Mouse (Mus musculus) urinary bladder, postnatal 10 days (tissue): ENCODE data around the gene Ndp.

Experiments
- DNase-seq: peaks from one replicate; pipeline ENCODE4 v3.0.0; 2022; ENCODE audit warnings: low spot score

The Ndp gene

GRCm38 (mm10) chrX:16911241-16911873 lies at the start of gene Ndp:
Gene Ndp (minus strand): TSS chrX:16911774.
- no peak for DNase-seq

- DNase-seq = no peak
Measured at GRCm38 (mm10) chrX:16954767-16955166, 43.2 kb upstream of the Ndp start.

GRCm38 (mm10) chrX:16918006-16918405 lies 6.4 kb upstream of the Ndp start:
- DNase-seq = no peak

GRCm38 (mm10) chrX:16913118-16913517 lies 1.5 kb upstream of the Ndp start:
- DNase-seq = no peak

GRCm38 (mm10) chrX:16911911-16912310 lies 337 bp upstream of the Ndp start:
- DNase-seq = no peak

GRCm38 (mm10) chrX:16910211-16911095 lies 1.1 kb downstream of the Ndp start:
- DNase-seq = no peak

GRCm38 (mm10) chrX:16908652-16909051 lies 2.9 kb downstream of the Ndp start:
- no peak for DNase-seq

GRCm38 (mm10) chrX:16907554-16907953 lies 4.0 kb downstream of the Ndp start:
- no peak for DNase-seq

GRCm38 (mm10) chrX:16894377-16895175 lies 17.0 kb downstream of the Ndp start:
- DNase-seq = no peak

- no peak for DNase-seq
Measured at GRCm38 (mm10) chrX:16867640-16868314, 43.8 kb downstream of the Ndp start.

GRCm38 (mm10) chrX:16860244-16860643 lies 51.3 kb downstream of the Ndp start:
- no peak for DNase-seq

- DNase-seq = no peak
Measured at GRCm38 (mm10) chrX:16846034-16846433, 65.5 kb downstream of the Ndp start.

- no peak for DNase-seq
Measured at GRCm38 (mm10) chrX:16841443-16841842, 70.1 kb downstream of the Ndp start.

- DNase-seq = no peak
Measured at GRCm38 (mm10) chrX:16837293-16837692, 74.3 kb downstream of the Ndp start.

GRCm38 (mm10) chrX:16836488-16837082 lies 75.0 kb downstream of the Ndp start:
- no peak for DNase-seq
